Mouse (Mus musculus) activated CD4-positive, CD25-positive, alpha-beta regulatory T cell, adult 4 months (primary cell): ENCODE results near the gene Acer3. TPM values are rescaled to one million over a fixed set of nuclear protein-coding genes. Genes with fewer than 3 reads are reported as not detected.
A peak's percentile ranks its signal among the peaks of the same experiment; 100 is the strongest.

ENCODE experiments used
- ATAC-seq: one replicate; pipeline ENCODE4 v1.8.0; 2017
- polyA plus RNA-seq, 2 experiments: library from polyadenylated mRNA; unstranded; fragments of 100-300 nt; shearing (Covaris generic); gene quantifications; one replicate each; pipeline ENCODE4 v1.2.1; 2017

Gene Acer3
- polyA plus RNA-seq, 2 experiments from 2014 or later: 12.7 to 13.0 TPM

GRCm38 (mm10) chr7:98332678-98333397, 11.8 kb upstream of the Acer3 start:
- ATAC-seq: no peak

GRCm38 (mm10) chr7:98331932-98332331, 10.9 kb upstream of the Acer3 start:
- ATAC-seq: no peak

GRCm38 (mm10) chr7:98330375-98331002, 9.5 kb upstream of the Acer3 start:
- ATAC-seq: no peak

- no peak for ATAC-seq
Observed at GRCm38 (mm10) chr7:98329651-98330374, 8.8 kb upstream of the Acer3 start.

GRCm38 (mm10) chr7:98328311-98328710, 7.3 kb upstream of the Acer3 start:
- ATAC-seq: no peak

GRCm38 (mm10) chr7:98326051-98326450, 5.0 kb upstream of the Acer3 start:
- ATAC-seq: no peak

- no peak for ATAC-seq
Observed at GRCm38 (mm10) chr7:98324228-98324627, 3.2 kb upstream of the Acer3 start.

GRCm38 (mm10) chr7:98323288-98324019, 2.4 kb upstream of the Acer3 start:
- ATAC-seq: no peak

- no peak for ATAC-seq
Observed at GRCm38 (mm10) chr7:98322415-98322814, 1.4 kb upstream of the Acer3 start.

- no peak for ATAC-seq
Observed at GRCm38 (mm10) chr7:98320006-98320556, 927 bp downstream of the Acer3 start.

- no peak for ATAC-seq
Observed at GRCm38 (mm10) chr7:98316568-98316967, 4.4 kb downstream of the Acer3 start.

GRCm38 (mm10) chr7:98315087-98315486, 5.9 kb downstream of the Acer3 start:
- ATAC-seq: no peak

GRCm38 (mm10) chr7:98312185-98312920, 8.7 kb downstream of the Acer3 start:
- ATAC-seq: no peak

GRCm38 (mm10) chr7:98310266-98310665, 10.7 kb downstream of the Acer3 start:
- no peak for ATAC-seq

- ATAC-seq: peak; percentile 97
Observed at GRCm38 (mm10) chr7:98309219-98310030, 11.6 kb downstream of the Acer3 start.

- ATAC-seq: no peak
Observed at GRCm38 (mm10) chr7:98308607-98309218, 12.3 kb downstream of the Acer3 start.

GRCm38 (mm10) chr7:98307921-98308606, 12.9 kb downstream of the Acer3 start:
- ATAC-seq: no peak

GRCm38 (mm10) chr7:98307411-98307810, 13.6 kb downstream of the Acer3 start:
- ATAC-seq: no peak

- ATAC-seq: no peak
Observed at GRCm38 (mm10) chr7:98292901-98293300, 28.1 kb downstream of the Acer3 start.

GRCm38 (mm10) chr7:98289585-98289984, 31.4 kb downstream of the Acer3 start:
- no peak for ATAC-seq
